In the genomic region with DNA sequence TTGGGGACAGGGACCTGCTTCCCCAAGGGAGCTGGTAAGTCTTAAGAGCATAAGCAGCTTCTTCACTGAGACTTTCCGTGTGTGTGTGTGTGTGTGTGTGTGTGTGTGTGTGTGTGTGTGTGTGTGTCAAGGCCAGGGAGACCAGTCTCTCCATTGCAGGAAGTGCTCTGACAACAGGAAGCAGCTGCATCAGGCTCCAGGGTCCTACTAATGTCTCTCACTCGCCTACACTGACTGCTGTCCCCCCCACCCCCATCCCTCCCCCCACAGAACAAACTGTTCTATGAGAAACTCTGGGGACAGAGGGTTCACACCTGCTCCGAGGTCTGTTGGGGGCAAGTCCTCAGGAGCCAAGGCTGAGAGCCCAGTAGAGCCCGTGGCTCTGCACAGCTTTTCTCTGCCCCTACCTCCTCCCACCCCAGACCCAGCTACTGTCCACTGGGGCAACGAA, we compare ENCODE assay signal across 8 mouse cellular contexts. TPM values are rescaled to one million over a fixed set of nuclear protein-coding genes. Genes with fewer than 3 reads are reported as not detected.
DNase-seq lines count a peak whose midpoint lies in the region; ATAC-seq and TF ChIP-seq lines count a peak whose summit lies in the region.

No protein-coding gene starts in this region.

- TF ChIP-seq POLR2A in bone marrow macrophage, adult 2 months (IDR thresholded peaks at IDR 0.05; ENCODE audit: borderline replicate concordance, low read depth, low read length): no peak

- peak overlapping the region; percentile 88 for H3K27ac ChIP-seq in bone marrow macrophage, adult 2 months (ENCODE audit: insufficient read depth, low read depth, low read length)
- H3K27ac ChIP-seq in kidney, embryonic 14.5 days (ENCODE audit: low read depth, low read length): 0 out of 2 replicates have a peak overlapping the region, but pooled peaks have one; percentile 74
- H3K27ac ChIP-seq in midbrain, embryonic 15.5 days: no peak overlapping the region
- H3K27ac ChIP-seq in forebrain, embryonic 11.5 days (ENCODE audit: low read depth, low read length): no peak overlapping the region

- no peak for TF ChIP-seq CTCF in bone marrow macrophage, adult 2 months (IDR thresholded peaks at IDR 0.05; ENCODE audit: low read depth, low read length)

- H3K4me1 ChIP-seq in bone marrow macrophage, adult 2 months (ENCODE audit: control insufficient read depth, insufficient read depth, low read length): peaks cover 38% of the 10 kb centered on the region
- peaks cover 22% of the 10 kb centered on the region for H3K4me1 ChIP-seq in kidney, embryonic 14.5 days (ENCODE audit: control insufficient read depth, insufficient read depth, low read length)
- no peaks in the 10 kb centered on the region; the same call in 1 of the 2 replicates for H3K4me1 ChIP-seq in midbrain, embryonic 15.5 days
- H3K4me1 ChIP-seq in forebrain, embryonic 11.5 days (replicated peaks; ENCODE audit: control insufficient read depth, insufficient read depth, low read length): no peaks in the 10 kb centered on the region; the same call in 1 of the 2 replicates

- H3K36me3 ChIP-seq in kidney, embryonic 14.5 days (ENCODE audit: control insufficient read depth, insufficient read depth, low read length): no peaks in the 10 kb centered on the region
- H3K36me3 ChIP-seq in midbrain, embryonic 15.5 days (replicated peaks): no peaks in the 10 kb centered on the region
- H3K36me3 ChIP-seq in forebrain, embryonic 11.5 days (ENCODE audit: control insufficient read depth, insufficient read depth, low read length): no peaks in the 10 kb centered on the region

- no peaks in the 10 kb centered on the region for H3K27me3 ChIP-seq in kidney, embryonic 14.5 days (ENCODE audit: control insufficient read depth, insufficient read depth, low read length)
- H3K27me3 ChIP-seq in midbrain, embryonic 15.5 days (replicated peaks): no peaks in the 10 kb centered on the region
- no peaks in the 10 kb centered on the region for H3K27me3 ChIP-seq in forebrain, embryonic 11.5 days (ENCODE audit: control insufficient read depth, insufficient read depth, low read length)

- intact Hi-C loops in left cerebral cortex, postnatal 14 days (cut with DNase I): no loop called here

- H3K4me3 ChIP-seq in bone marrow macrophage, adult 2 months (ENCODE audit: insufficient read depth, low read length): no peak overlapping the region
- H3K4me3 ChIP-seq in kidney, embryonic 14.5 days (ENCODE audit: low read length): no peak overlapping the region
- H3K4me3 ChIP-seq in midbrain, embryonic 15.5 days: no peak overlapping the region
- no peak overlapping the region for H3K4me3 ChIP-seq in forebrain, embryonic 11.5 days (ENCODE audit: low read depth, low read length)

- H3K4me2 ChIP-seq in kidney, embryonic 14.5 days (replicated peaks; ENCODE audit: low read depth, low read length): no peak overlapping the region
- no peak overlapping the region for H3K4me2 ChIP-seq in midbrain, embryonic 15.5 days
- no peak overlapping the region for H3K4me2 ChIP-seq in forebrain, embryonic 11.5 days (ENCODE audit: low read depth, low read length, severe bottlenecking)

- peaks cover 4% of the 10 kb centered on the region; the same call in 1 of the 2 replicates for H3K9me3 ChIP-seq in kidney, embryonic 14.5 days (ENCODE audit: control insufficient read depth, low read length)
- no peaks in the 10 kb centered on the region for H3K9me3 ChIP-seq in midbrain, embryonic 15.5 days
- no peaks in the 10 kb centered on the region; the same call in 1 of the 2 replicates for H3K9me3 ChIP-seq in forebrain, embryonic 11.5 days (ENCODE audit: control insufficient read depth, low read length)

- H3K9ac ChIP-seq in kidney, embryonic 14.5 days (ENCODE audit: low read depth, low read length): no peak overlapping the region
- H3K9ac ChIP-seq in midbrain, embryonic 15.5 days: no peak overlapping the region
- no peak overlapping the region for H3K9ac ChIP-seq in forebrain, embryonic 11.5 days (ENCODE audit: low read length)

- peak; percentile 37 to 48 for DNase-seq in left cerebral cortex, postnatal 14 days (ENCODE audit: low spot score in 2 of 2)
- DNase-seq in left cerebral cortex, adult 8-10 months (ENCODE audit: low spot score in 2 of 2): no peak
- peak; percentile 56 for DNase-seq in lung, postnatal 14 days
- DNase-seq in thymus, postnatal 4 days: peak; percentile 79
- no peak for DNase-seq in forebrain, embryonic 11.5 days (ENCODE audit: low spot score)

- ATAC-seq in kidney, embryonic 14.5 days (ENCODE audit: low FRiP score, low TSS enrichment): no peak; the same call in 1 of the 2 replicates
- ATAC-seq in midbrain, embryonic 15.5 days (replicated peaks): no peak
- ATAC-seq in forebrain, embryonic 11.5 days (replicated peaks; ENCODE audit: low FRiP score): no peak

- WGBS in kidney, embryonic 14.5 days: 45% methylated on average over 5 of the region's 5 CpGs
- 51% methylated on average over 5 of the region's 5 CpGs for WGBS in midbrain, embryonic 15.5 days
- 72% methylated on average over 5 of the region's 5 CpGs for WGBS in forebrain, embryonic 11.5 days

RNA-seq across cellular contexts. Expression of a gene that starts 11.8 kb away (rescaled TPM):
- total RNA-seq in left cerebral cortex, postnatal 14 days (2021): 100 to 1,000 TPM; 157 to 167 TPM
- 100 to 1,000 TPM; 167 to 180 (median 175) TPM for total RNA-seq in left cerebral cortex, adult 8-10 months (2022)
- polyA plus RNA-seq in bone marrow macrophage, adult 2 months (2012; ENCODE audit: insufficient read depth, insufficient read length, missing spikeins): 252 and 297 TPM in 2 replicates
- polyA plus RNA-seq in kidney, embryonic 14.5 days (2014; fragmentation: Nextera tagmentation; extraction: Ambion mirVana): 234 and 300 TPM in 2 replicates
- polyA plus RNA-seq in midbrain, embryonic 15.5 days (2015; fragmentation: Nextera tagmentation; extraction: Ambion mirVana): 303 and 315 TPM in 2 replicates
- 239 and 257 TPM in 2 replicates for polyA plus RNA-seq in forebrain, embryonic 11.5 days (2014; fragmentation: Nextera tagmentation; extraction: Ambion mirVana)

RNA-seq across cellular contexts. Expression of a gene that starts 58.2 kb away (rescaled TPM):
- total RNA-seq in left cerebral cortex, postnatal 14 days (2021): 1 to 10 TPM; 3.8 to 4.4 TPM
- total RNA-seq in left cerebral cortex, adult 8-10 months (2022): 1 to 10 TPM; 3.4 to 5.2 (median 4.7) TPM
- 30.0 and 44.1 TPM in 2 replicates for polyA plus RNA-seq in bone marrow macrophage, adult 2 months (2012; ENCODE audit: insufficient read depth, insufficient read length, missing spikeins)
- 6.0 and 9.6 TPM in 2 replicates for polyA plus RNA-seq in kidney, embryonic 14.5 days (2014; fragmentation: Nextera tagmentation; extraction: Ambion mirVana)
- polyA plus RNA-seq in midbrain, embryonic 15.5 days (2015; fragmentation: Nextera tagmentation; extraction: Ambion mirVana): 3.3 and 4.3 TPM in 2 replicates
- polyA plus RNA-seq in forebrain, embryonic 11.5 days (2014; fragmentation: Nextera tagmentation; extraction: Ambion mirVana): 2.4 and 6.0 TPM in 2 replicates

Comparison
In these comparisons a context has a peak if more than half of its experiments do, and no peak if none do; other contexts are left out.
1. DNase-seq: peak in left cerebral cortex, postnatal 14 days (2 of 2), lung, postnatal 14 days (single experiment) and thymus, postnatal 4 days (single experiment); none in left cerebral cortex, adult 8-10 months (0 of 2) and forebrain, embryonic 11.5 days (single experiment).
2. H3K27ac ChIP-seq: peak in bone marrow macrophage, adult 2 months (single experiment) and kidney, embryonic 14.5 days (single experiment); none in midbrain, embryonic 15.5 days (single experiment) and forebrain, embryonic 11.5 days (single experiment).